ENCODE assay signal across 8 mouse cellular contexts in the genomic region with DNA sequence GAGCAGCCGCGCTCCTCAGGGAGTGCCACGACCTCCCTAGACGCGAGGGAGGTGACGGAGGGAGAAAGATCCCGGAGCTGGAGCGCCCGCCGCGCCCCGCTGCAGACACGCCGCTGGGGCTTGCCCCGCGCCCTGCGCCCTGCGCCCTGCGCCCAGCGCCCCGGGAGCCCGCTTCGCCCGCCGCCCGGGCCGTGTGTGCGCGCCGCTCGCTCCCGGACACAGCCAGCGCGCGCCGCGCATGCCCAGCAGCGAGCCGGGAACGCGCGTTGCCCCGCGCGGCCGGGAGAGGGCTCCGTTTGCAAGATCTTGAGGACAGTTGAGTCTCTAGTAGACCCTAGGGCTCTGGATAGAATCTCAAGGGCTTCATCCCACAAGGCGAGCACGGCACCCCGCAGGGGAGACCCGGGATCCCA. TPM values are rescaled to one million over a fixed set of nuclear protein-coding genes. Genes with fewer than 3 reads are reported as not detected.
A peak's percentile ranks its signal among the peaks of the same experiment; 100 is the strongest.
DNase-seq lines count a peak whose midpoint lies in the region; ATAC-seq and TF ChIP-seq lines count a peak whose summit lies in the region.

No protein-coding gene starts in this region.

- peaks cover 49% of the 10 kb centered on the region for H3K79me2 ChIP-seq in C2C12 (ENCODE audit: control insufficient read depth, insufficient read depth)

- H3K36me3 ChIP-seq in C2C12 (ENCODE audit: control insufficient read depth, insufficient read depth), result no peaks in the 10 kb centered on the region
- H3K36me3 ChIP-seq in forebrain, embryonic 16.5 days (ENCODE audit: control insufficient read depth, insufficient read depth), result no peaks in the 10 kb centered on the region

- intact Hi-C loops in heart, postnatal 25 days (cut with DNase I), result loop anchor here (2.0 to 5.0 kb wide), 4 partner anchors 76 to 192 kb away; no protein-coding TSS in a partner anchor

- H3ac ChIP-seq in C2C12 (ENCODE audit: control insufficient read depth, insufficient read length, low read depth), result peak overlapping the region; percentile 81

- H3K4me1 ChIP-seq in forebrain, embryonic 16.5 days (replicated peaks; ENCODE audit: control insufficient read depth, insufficient read depth, low read length), result peaks cover 14% of the 10 kb centered on the region

- H3K9ac ChIP-seq in forebrain, embryonic 16.5 days (replicated peaks; ENCODE audit: low read depth, low read length), result peak overlapping the region; percentile 61

- no peaks in the 10 kb centered on the region for H3K27me3 ChIP-seq in C2C12 (ENCODE audit: control insufficient read depth, insufficient read depth, insufficient read length)
- peaks cover 10% of the 10 kb centered on the region; the same call in 1 of the 2 replicates for H3K27me3 ChIP-seq in forebrain, embryonic 16.5 days (replicated peaks; ENCODE audit: control insufficient read depth, insufficient read depth, low read length)

- peak overlapping the region; percentile 59 for H3K4me2 ChIP-seq in forebrain, embryonic 16.5 days (ENCODE audit: low read length)

- peak overlapping the region; percentile 57 for H3K4me3 ChIP-seq in C2C12 (ENCODE audit: insufficient read depth, poor library complexity, severe bottlenecking)
- peak overlapping the region; percentile 52 for H3K4me3 ChIP-seq in forebrain, embryonic 16.5 days (replicated peaks; ENCODE audit: low read length)
- H3K4me3 ChIP-seq in layer of hippocampus, adult 2 months, result peak overlapping the region; percentile 80

- DNase-seq in heart, postnatal 25 days (ENCODE audit: low spot score), result peak; percentile 80
- DNase-seq in layer of hippocampus, adult 2 months (ENCODE audit: low spot score in 2 of 2), result peak; percentile 80 to 83
- DNase-seq in lung, adult 18-20 months, result peak; percentile 77 to 81
- DNase-seq in testis, postnatal 14 days (ENCODE audit: low spot score), result peak; percentile 67

- no peaks in the 10 kb centered on the region for H3K9me3 ChIP-seq in forebrain, embryonic 16.5 days (ENCODE audit: control insufficient read depth, low read length)

- H3K27ac ChIP-seq in forebrain, embryonic 16.5 days (ENCODE audit: low read length), result no peak overlapping the region
- H3K27ac ChIP-seq in layer of hippocampus, adult 2 months, result peak overlapping the region; percentile 81

- peaks cover 34% of the 10 kb centered on the region for H3K79me3 ChIP-seq in C2C12 (ENCODE audit: low read depth)

- ATAC-seq in cerebellum, adult (ENCODE audit: insufficient number of reproducible peaks, low FRiP score, low TSS enrichment), result peak; percentile 71
- peak; percentile 90 for ATAC-seq in forebrain, embryonic 16.5 days
- peak; percentile 49 for ATAC-seq in neutrophil, adult 5-6 weeks (ENCODE audit: extremely low read depth, insufficient number of reproducible peaks, low FRiP score, poor library complexity, severe bottlenecking)

- WGBS in forebrain, embryonic 16.5 days, result under 1% methylated on average over 40 of the region's 51 CpGs

- TF ChIP-seq CTCF in C2C12 (IDR thresholded peaks at IDR 0.05; ENCODE audit: control insufficient read depth, insufficient read depth, insufficient read length), result peak; percentile 22
- TF ChIP-seq CTCF in layer of hippocampus, adult 2 months (conservative IDR thresholded peaks at IDR 0.05), result peak; percentile 72

TF ChIP-seq in C2C12, 6 proteins besides CTCF, POLR2A, EP300 and RAD21:
- TF ChIP-seq MYOD1 (IDR thresholded peaks at IDR 0.05; ENCODE audit: control insufficient read depth, insufficient read length, low read depth) (no peak), MYOG (IDR thresholded peaks at IDR 0.05; ENCODE audit: control insufficient read depth, extremely low read depth, insufficient read length) (no peak), USF1 (IDR thresholded peaks at IDR 0.05; ENCODE audit: low read depth) (no peak), MAX (IDR thresholded peaks at IDR 0.05) (no peak), CEBPB (IDR thresholded peaks at IDR 0.05; ENCODE audit: low read depth) (no peak), FOSL1 (IDR thresholded peaks at IDR 0.05; ENCODE audit: insufficient read depth, low read length, poor library complexity, severe bottlenecking) (no peak)

RNA-seq across cellular contexts. Expression of gene Eps8, which starts 5.6 kb away (rescaled TPM):
- polyA plus RNA-seq in C2C12 (2012; fragmentation: generic; extraction: Trizol), result 59.9 TPM
- 16.6 and 20.9 TPM in 2 replicates for polyA plus RNA-seq in forebrain, embryonic 16.5 days (2015; fragmentation: Nextera tagmentation; extraction: Ambion mirVana)
- total RNA-seq in heart, postnatal 25 days (2021), result 10 to 100 TPM; 14.0 to 17.9 TPM
- total RNA-seq in layer of hippocampus, adult 2 months (2021), result 10 to 100 TPM; 42.3 to 44.9 TPM
- 15.8 and 19.9 TPM in 2 replicates for total RNA-seq in neutrophil, adult 5-6 weeks (2017)
